Mouse (Mus musculus): Measurements from ENCODE around the gene Tnfrsf9. TPM values are rescaled to one million over a fixed set of nuclear protein-coding genes. Genes with fewer than 3 reads are reported as not detected.

Tnfrsf9 gene
- 0.54 and 1.0 TPM in 2 replicates for polyA plus RNA-seq (2012; rRNA removed)

DNA sequence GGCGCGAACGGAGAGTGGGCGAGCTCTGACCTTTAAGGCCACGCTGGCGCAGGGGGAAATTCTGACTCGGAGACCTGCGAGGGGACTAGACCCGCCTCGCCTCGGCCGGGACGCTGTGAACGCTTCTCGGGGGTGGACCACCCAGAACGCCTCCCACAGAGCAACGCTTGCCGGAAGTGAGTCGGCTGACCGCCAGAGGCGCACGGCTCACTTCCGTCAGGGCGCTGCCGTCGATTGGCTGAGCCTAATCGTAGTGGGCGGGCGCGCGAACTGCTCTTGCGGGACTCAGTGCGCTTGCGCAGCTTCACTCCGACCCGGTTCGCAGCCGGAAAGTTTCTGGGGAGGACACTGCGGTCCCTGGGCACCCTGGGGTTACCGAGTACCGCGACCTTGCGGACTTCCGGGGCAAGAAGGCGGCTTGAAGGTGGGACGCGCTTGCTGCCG is at the start of gene Tnfrsf9, which contains the start of gene Park7:
TSS of gene Tnfrsf9 (plus strand) at position 273 of the 444 bp plus-strand sequence.
TSS of gene Park7 (minus strand) at position 148 of the 444 bp plus-strand sequence.
- WGBS, result under 1% methylated on average over 48 of the region's 48 CpGs
- Histone ChIP-seq H3K4me1 (ENCODE audit: control insufficient read depth, insufficient read depth, low read length) (peaks cover 12% of the 10 kb centered on the region; the same call in 1 of the 2 replicates), H3K4me3 (replicated peaks; ENCODE audit: extremely low read depth, low read depth, low read length) (peak within 1 kb of the TSS; percentile 96)
- DNase-seq, result peak; percentile 91
- peak; percentile 94 for TF ChIP-seq POLR2A (IDR thresholded peaks at IDR 0.05; ENCODE audit: borderline replicate concordance, extremely low read depth, low read depth, low read length)
- TF ChIP-seq CTCF (IDR thresholded peaks at IDR 0.05; ENCODE audit: insufficient read depth, low read length), result no peak

DNA sequence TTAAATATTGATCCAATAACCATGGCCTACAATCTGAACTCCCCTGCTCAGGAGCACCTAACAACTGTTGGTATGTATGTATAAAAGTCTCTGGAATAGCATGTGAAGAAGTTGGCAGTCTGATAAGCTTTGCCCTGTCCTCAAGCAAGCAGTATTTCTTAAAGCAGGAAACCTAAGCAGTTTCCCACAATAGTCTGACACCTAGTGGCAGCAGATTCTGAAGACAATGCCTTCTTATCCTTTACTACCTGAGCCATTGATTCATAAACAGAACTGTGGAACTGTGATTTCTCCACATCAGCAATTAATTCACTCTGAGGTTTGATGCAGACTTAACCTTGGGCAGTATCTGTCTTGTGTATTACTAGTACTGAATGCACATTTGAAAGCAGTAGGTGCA is 49.0 kb upstream of the Tnfrsf9 start:
- Histone ChIP-seq H3K4me3 (replicated peaks; ENCODE audit: extremely low read depth, low read depth, low read length) (no peak overlapping the region), H3K4me1 (ENCODE audit: control insufficient read depth, insufficient read depth, low read length) (peaks cover 18% of the 10 kb centered on the region)
- DNase-seq, result no peak
- TF ChIP-seq CTCF (IDR thresholded peaks at IDR 0.05; ENCODE audit: insufficient read depth, low read length), result no peak

DNA sequence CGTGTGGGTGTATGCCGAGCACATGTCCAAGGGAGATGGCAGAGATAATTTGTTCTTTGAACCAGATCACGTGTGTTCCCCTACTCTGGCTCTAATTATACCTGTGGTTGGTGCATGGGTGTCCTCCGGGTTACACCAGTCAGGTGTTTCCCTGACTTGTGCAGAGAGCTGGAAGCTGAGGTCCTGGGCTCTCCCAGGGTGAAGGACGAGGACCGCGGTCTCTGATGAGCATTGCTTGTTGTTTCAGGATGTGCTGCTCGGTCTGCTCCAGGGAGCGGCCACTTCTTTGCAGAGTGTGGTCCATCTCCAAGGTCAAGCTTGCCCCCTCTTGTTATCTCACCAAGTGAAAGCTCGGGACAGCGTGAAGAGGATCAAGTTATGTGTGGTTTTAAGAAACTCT is 48.3 kb upstream of the Tnfrsf9 start:
- no peak overlapping the region for H3K4me3 ChIP-seq (replicated peaks; ENCODE audit: extremely low read depth, low read depth, low read length)
- H3K4me1 ChIP-seq (ENCODE audit: control insufficient read depth, insufficient read depth, low read length), result peaks cover 24% of the 10 kb centered on the region
- 82% methylated on average over 11 of the region's 11 CpGs for WGBS
- no peak for DNase-seq
- no peak for TF ChIP-seq POLR2A (IDR thresholded peaks at IDR 0.05; ENCODE audit: borderline replicate concordance, extremely low read depth, low read depth, low read length)
- no peak for TF ChIP-seq CTCF (IDR thresholded peaks at IDR 0.05; ENCODE audit: insufficient read depth, low read length)

DNA sequence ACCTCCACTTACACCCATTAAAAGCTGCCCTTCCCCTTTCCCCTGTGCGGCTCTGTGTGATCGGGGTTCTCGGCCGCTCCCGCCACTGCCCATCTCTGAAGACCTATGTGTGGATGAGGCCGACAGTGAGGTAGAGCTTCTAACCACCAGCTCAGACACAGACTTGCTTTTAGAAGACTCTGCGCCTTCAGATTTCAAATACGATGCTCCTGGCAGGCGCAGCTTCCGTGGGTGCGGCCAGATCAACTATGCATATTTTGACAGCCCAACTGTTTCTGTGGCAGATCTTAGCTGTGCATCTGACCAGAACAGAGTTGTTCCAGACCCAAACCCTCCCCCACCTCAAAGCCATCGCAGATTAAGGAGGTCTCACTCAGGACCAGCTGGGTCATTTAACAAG is 47.9 kb upstream of the Tnfrsf9 start:
- no peak overlapping the region for H3K4me3 ChIP-seq (replicated peaks; ENCODE audit: extremely low read depth, low read depth, low read length)
- H3K4me1 ChIP-seq (ENCODE audit: control insufficient read depth, insufficient read depth, low read length), result peaks cover 28% of the 10 kb centered on the region
- TF ChIP-seq POLR2A (IDR thresholded peaks at IDR 0.05; ENCODE audit: borderline replicate concordance, extremely low read depth, low read depth, low read length) (no peak), CTCF (IDR thresholded peaks at IDR 0.05; ENCODE audit: insufficient read depth, low read length) (no peak)
- no peak for DNase-seq
- WGBS, result 88% methylated on average over 10 of the region's 12 CpGs

DNA sequence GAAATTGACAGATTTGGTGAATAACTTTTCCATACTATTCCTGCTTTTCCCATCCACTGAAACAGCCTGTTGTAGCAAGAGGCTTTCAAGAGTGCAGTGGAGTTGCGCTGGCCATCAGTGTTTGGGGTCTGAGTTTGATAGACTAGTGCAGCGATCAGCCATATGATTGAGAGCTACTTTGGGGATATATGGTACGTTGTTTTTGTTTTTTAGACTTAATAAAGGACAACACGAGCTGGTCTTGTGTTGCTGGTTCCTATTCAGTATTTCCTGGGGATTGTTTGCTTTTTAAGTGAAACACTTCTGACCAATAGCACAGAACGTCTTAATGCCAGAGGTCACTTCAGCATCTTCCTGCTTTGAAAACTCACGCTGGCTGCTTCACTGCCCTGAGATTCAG is 46.2 kb upstream of the Tnfrsf9 start:
- TF ChIP-seq CTCF (IDR thresholded peaks at IDR 0.05; ENCODE audit: insufficient read depth, low read length), result no peak
- no peak for DNase-seq
- Histone ChIP-seq H3K4me1 (ENCODE audit: control insufficient read depth, insufficient read depth, low read length) (peaks cover 36% of the 10 kb centered on the region), H3K4me3 (replicated peaks; ENCODE audit: extremely low read depth, low read depth, low read length) (no peak overlapping the region)
- WGBS, result 59% methylated on average over 6 of the region's 6 CpGs

DNA sequence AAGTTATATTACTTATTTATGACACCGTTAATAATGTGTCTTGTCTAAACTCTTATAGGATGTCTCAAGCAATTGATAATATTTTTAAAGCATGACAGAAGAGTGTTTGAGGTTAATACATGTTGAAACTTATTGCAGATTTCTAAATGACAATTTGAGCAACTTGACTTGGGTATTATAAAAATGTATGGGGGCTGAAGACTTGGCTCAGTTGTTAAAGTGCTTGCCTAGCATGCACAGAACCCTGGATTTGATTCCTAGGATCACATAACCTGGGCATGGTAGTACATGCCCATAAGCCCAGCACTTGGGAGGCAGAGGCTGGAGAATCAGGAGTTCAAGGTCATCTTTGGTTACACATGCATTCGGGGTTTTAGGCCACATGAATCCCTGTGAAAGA is 45.5 kb upstream of the Tnfrsf9 start:
- Histone ChIP-seq H3K4me3 (replicated peaks; ENCODE audit: extremely low read depth, low read depth, low read length) (no peak overlapping the region), H3K4me1 (ENCODE audit: control insufficient read depth, insufficient read depth, low read length) (peaks cover 34% of the 10 kb centered on the region)
- no peak for DNase-seq
- TF ChIP-seq CTCF (IDR thresholded peaks at IDR 0.05; ENCODE audit: insufficient read depth, low read length) (no peak), POLR2A (IDR thresholded peaks at IDR 0.05; ENCODE audit: borderline replicate concordance, extremely low read depth, low read depth, low read length) (no peak)
- 71% methylated on average over 2 of the region's 2 CpGs for WGBS

DNA sequence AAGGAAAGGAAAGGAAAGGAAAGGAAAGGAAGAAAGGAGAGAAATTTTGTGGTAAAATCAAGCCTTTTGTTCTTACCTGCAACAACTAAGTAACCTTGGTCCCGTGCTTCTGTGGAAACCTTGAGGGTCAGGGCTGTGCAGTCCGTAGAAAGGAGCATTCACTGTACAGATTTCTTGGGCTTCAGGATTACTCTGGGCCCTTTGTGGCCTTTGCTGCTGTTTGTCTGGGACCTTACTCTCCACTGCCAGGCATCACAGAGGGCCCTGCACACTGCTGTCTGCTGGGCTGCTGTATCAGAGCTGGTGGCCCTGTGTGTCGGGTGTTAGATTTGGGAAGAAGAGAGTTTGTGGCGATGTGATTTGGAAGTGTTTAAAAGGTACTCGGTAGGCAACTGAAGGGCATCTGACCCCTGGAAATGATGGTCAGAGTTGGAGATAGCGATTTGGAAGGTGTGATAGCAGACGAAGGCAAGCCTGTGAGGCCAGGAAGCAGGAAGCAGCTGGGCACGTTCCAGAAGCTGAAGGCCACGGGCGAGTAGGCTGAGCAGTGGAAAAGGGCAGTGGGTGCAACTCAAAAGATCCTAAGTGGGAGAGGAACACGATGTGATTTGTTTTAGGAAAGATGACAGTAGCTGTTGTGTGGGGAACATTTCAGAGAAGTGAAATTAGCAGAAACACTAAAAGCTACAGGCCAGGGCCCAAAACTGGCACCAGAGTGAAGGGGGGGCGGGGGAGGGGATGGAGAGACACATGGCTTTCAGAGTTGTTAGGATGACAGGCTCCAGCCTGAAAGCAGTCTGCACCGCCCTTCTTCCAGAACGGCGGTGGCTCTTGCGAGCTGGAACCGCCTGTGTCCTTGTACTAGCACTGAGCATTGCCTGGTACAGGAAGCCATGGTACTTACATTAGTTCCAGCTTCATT is 44.8 kb upstream of the Tnfrsf9 start:
- TF ChIP-seq CTCF (IDR thresholded peaks at IDR 0.05; ENCODE audit: insufficient read depth, low read length), result no peak
- TF ChIP-seq POLR2A (IDR thresholded peaks at IDR 0.05; ENCODE audit: borderline replicate concordance, extremely low read depth, low read depth, low read length), result peak; percentile 26; the same call in 1 of the 2 replicates
- peaks cover 34% of the 10 kb centered on the region for H3K4me1 ChIP-seq (ENCODE audit: control insufficient read depth, insufficient read depth, low read length)
- 39% methylated on average over 17 of the region's 17 CpGs for WGBS
- DNase-seq, result no peak
- H3K4me3 ChIP-seq (replicated peaks; ENCODE audit: extremely low read depth, low read depth, low read length), result no peak overlapping the region

DNA sequence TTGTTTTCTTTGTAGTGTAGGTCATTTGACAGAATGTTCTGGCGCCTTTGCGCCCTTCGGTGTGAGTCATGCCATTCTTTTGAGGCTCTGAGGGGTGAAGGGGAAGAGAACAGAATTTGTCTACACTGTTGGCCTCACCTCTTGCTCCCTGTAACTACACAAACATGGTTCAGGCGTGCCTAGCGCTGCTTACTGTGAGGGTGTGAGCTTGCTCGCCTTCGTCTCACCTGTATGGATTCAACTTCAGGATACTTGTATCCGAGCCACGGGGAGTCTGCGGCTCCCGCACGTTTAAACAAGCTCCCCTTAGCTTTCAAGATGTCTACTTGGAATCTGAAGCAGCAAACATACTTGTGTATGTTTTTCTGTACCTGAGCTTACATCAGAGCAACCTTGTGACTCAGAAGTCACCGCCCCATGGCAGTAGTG is 43.4 kb upstream of the Tnfrsf9 start:
- Histone ChIP-seq H3K4me1 (ENCODE audit: control insufficient read depth, insufficient read depth, low read length) (peaks cover 34% of the 10 kb centered on the region), H3K4me3 (replicated peaks; ENCODE audit: extremely low read depth, low read depth, low read length) (no peak overlapping the region)
- DNase-seq, result peak; percentile 62
- TF ChIP-seq CTCF (IDR thresholded peaks at IDR 0.05; ENCODE audit: insufficient read depth, low read length), result no peak
- peak; percentile 37; the same call in 1 of the 2 replicates for TF ChIP-seq POLR2A (IDR thresholded peaks at IDR 0.05; ENCODE audit: borderline replicate concordance, extremely low read depth, low read depth, low read length)
- 67% methylated on average over 13 of the region's 13 CpGs for WGBS

DNA sequence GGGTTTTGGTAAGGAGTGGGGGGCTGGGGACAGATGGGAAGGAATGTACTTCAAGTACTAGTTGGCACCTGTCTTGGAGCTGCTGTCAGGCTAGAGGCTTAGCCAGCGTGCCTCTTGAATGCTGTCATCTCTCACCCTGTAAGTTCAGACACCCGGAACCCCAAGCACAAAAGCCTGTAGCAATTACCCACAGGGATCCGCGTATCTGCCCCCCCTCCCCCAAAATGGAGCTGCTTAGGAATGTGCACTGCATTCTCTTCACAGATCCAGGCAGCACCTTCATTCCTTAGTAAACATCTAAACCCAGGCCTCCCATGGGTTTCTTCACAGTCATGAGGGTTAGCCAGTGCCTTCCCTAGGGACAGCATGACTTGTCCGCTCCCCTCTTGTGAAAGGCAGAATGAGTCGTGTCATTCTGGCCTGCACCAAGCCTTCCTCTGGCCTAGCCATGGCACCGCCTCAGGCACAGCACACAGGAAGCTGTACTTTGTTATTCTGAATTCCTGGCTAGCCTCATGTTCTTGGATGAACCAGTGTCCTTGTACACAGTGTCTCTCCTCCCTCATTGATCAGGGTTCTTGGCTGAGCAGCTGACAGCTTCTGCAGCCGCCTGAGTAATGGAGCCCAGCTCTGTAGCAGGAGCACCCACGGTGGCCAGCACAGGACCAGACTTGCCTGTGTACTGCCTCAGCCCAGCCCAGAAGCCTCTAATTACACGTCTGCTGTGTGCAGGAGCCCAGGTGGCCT is 42.8 kb upstream of the Tnfrsf9 start:
- DNase-seq, result peak; percentile 40
- 34% methylated on average over 10 of the region's 10 CpGs for WGBS
- TF ChIP-seq POLR2A (IDR thresholded peaks at IDR 0.05; ENCODE audit: borderline replicate concordance, extremely low read depth, low read depth, low read length), result peak; percentile 37; the same call in 1 of the 2 replicates
- no peak for TF ChIP-seq CTCF (IDR thresholded peaks at IDR 0.05; ENCODE audit: insufficient read depth, low read length)
- Histone ChIP-seq H3K4me3 (replicated peaks; ENCODE audit: extremely low read depth, low read depth, low read length) (no peak overlapping the region), H3K4me1 (ENCODE audit: control insufficient read depth, insufficient read depth, low read length) (peaks cover 34% of the 10 kb centered on the region)

All from lung, adult 2 months (tissue).